Mouse (Mus musculus) megakaryocyte-erythroid progenitor cell, adult 5-6 weeks (primary cell): ENCODE measurements around the gene Gpr89. TPM values are rescaled to one million over a fixed set of nuclear protein-coding genes. Genes with fewer than 3 reads are reported as not detected.

Source experiments
- ATAC-seq: replicated peaks from 2 replicates; pipeline ENCODE4 v1.8.0; 2016; ENCODE audit warnings: mild to moderate bottlenecking, inconsistent platforms; ENCODE audit not compliant: severe bottlenecking, poor library complexity, low FRiP score, low TSS enrichment
- total RNA-seq, 2 experiments: library from RNA; stranded (forward) in 1 of 2; stranded (reverse) in 1 of 2; fragments of 200-1000, 215-1000 nt in 1 of 2; fragments of >200 nt in 1 of 2; fragmentation: Nextera tagmentation in 1 of 2; gene quantifications; 2 replicates each; pipeline ENCODE4 v1.2.3; 2014 to 2017

Gpr89 gene
- total RNA-seq, 2 experiments from 2014 or later: 28.6 to 35.0 TPM

- ATAC-seq: no peak
These were observed 76.2 kb downstream of the Gpr89 start, which contains the start of the genes Pdzk1 and Cd160 for GRCm38 (mm10) chr3:96828984-96829383. TSS of gene Pdzk1 (plus strand) at chr3:96829284. TSS of gene Cd160 (minus strand) at chr3:96829351.

- ATAC-seq: no peak
These were observed 76.8 kb downstream of the Gpr89 start for GRCm38 (mm10) chr3:96828308-96828864.

- no peak for ATAC-seq
These were observed 79.9 kb downstream of the Gpr89 start for GRCm38 (mm10) chr3:96825261-96825660.

- no peak for ATAC-seq
These were observed 80.5 kb downstream of the Gpr89 start for GRCm38 (mm10) chr3:96824614-96825013.

GRCm38 (mm10) chr3:96823701-96824100, 81.4 kb downstream of the Gpr89 start:
- ATAC-seq: 0 out of 2 replicates have a peak, but pooled peaks have one; percentile 37

- no peak for ATAC-seq
These were observed 83.6 kb downstream of the Gpr89 start for GRCm38 (mm10) chr3:96821581-96821980.

GRCm38 (mm10) chr3:96820116-96820915, 84.8 kb downstream of the Gpr89 start:
- no peak for ATAC-seq

Other genes starting within 250 kb of the Gpr89 start
- gene Ankrd35, start 235.2 kb downstream of the Gpr89 start, total RNA-seq (2014; fragmentation: Nextera tagmentation): 0.17 TPM in 1 of 2 replicates, not detected in the other
- 0.11 TPM in 1 of 2 replicates, not detected in the other for gene Ankrd35, start 235.2 kb downstream of the Gpr89 start, total RNA-seq (2017)
- gene Pias3, start 209.0 kb downstream of the Gpr89 start, total RNA-seq (2014; fragmentation: Nextera tagmentation): 11.0 and 14.2 TPM in 2 replicates
- gene Pias3, start 209.0 kb downstream of the Gpr89 start, total RNA-seq (2017): 1.7 and 2.9 TPM in 2 replicates
- not detected in 2 replicates for gene Nudt17, start 196.8 kb downstream of the Gpr89 start, total RNA-seq (2014; fragmentation: Nextera tagmentation)
- not detected in 2 replicates for gene Nudt17, start 196.8 kb downstream of the Gpr89 start, total RNA-seq (2017)
- 37.2 and 41.7 TPM in 2 replicates for gene Polr3c, start 177.7 kb downstream of the Gpr89 start, total RNA-seq (2014; fragmentation: Nextera tagmentation)
- gene Polr3c, start 177.7 kb downstream of the Gpr89 start, total RNA-seq (2017): 17.6 and 28.0 TPM in 2 replicates
- 35.3 and 40.0 TPM in 2 replicates for gene Rnf115, start 177.7 kb downstream of the Gpr89 start, total RNA-seq (2014; fragmentation: Nextera tagmentation)
- 51.7 and 74.3 TPM in 2 replicates for gene Rnf115, start 177.7 kb downstream of the Gpr89 start, total RNA-seq (2017)
- not detected in 2 replicates for gene Pdzk1, start 76.1 kb downstream of the Gpr89 start, total RNA-seq (2014; fragmentation: Nextera tagmentation)
- gene Pdzk1, start 76.1 kb downstream of the Gpr89 start, total RNA-seq (2017): not detected in 2 replicates
- 0.76 and 3.2 TPM in 2 replicates for gene Cd160, start 76.0 kb downstream of the Gpr89 start, total RNA-seq (2014; fragmentation: Nextera tagmentation)
- gene Cd160, start 76.0 kb downstream of the Gpr89 start, total RNA-seq (2017): 0.46 and 2.0 TPM in 2 replicates
- not detected in 2 replicates for gene Gja5, start 653 bp downstream of the Gpr89 start, total RNA-seq (2014; fragmentation: Nextera tagmentation)
- not detected in 2 replicates for gene Gja5, start 653 bp downstream of the Gpr89 start, total RNA-seq (2017)
- not detected in 2 replicates for gene Gja8, start 20.7 kb upstream of the Gpr89 start, total RNA-seq (2014; fragmentation: Nextera tagmentation)
- not detected in 2 replicates for gene Gja8, start 20.7 kb upstream of the Gpr89 start, total RNA-seq (2017)